Mouse (Mus musculus) ES-E14 (cell line): ENCODE measurements around the gene Kndc1.

Source experiments
- HCFC1 ChIP-seq: IDR thresholded peaks from 2 replicates; pipeline ENCODE4 v1.6.1; 2012; ENCODE audit warnings: low read length, inconsistent platforms, borderline replicate concordance; ENCODE audit not compliant: insufficient read depth
- ZNF384 ChIP-seq: IDR thresholded peaks from 2 replicates; pipeline ENCODE4 v1.6.1; 2012; ENCODE audit warnings: low read depth, low read length, inconsistent platforms

DNA sequence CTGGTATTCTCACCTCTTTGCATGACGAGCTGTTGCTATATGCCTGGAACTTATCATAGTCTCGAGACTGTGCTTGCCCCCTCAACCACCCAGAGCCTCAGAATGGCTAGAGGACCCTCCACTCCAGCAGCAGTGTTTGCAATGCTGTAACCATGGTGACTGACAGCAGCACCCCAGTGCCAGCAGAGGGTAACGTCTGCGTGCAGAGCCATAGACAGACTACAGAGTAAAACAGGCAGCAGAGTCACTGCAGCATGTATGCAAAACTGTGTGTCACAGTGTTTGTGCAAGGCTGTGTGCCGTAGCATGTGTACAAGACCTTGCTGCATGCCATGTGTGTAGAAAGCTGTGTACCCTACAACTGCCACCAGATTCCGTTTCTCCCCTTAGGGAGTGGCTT is 15.0 kb downstream of the Kndc1 start:
- TF ChIP-seq HCFC1 (no peak), ZNF384 (no peak)
